Mouse (Mus musculus) spleen, postnatal 36 days (tissue): ENCODE measurements around the gene Tmem210.
"Not testable (repeated sequence)": the region's sequence is repeated elsewhere in the genome, so short reads cannot be mapped to it uniquely, and the experiment has no call there.

Source experiments
- DNase-seq, 2 experiments: peaks; one replicate each; pipeline ENCODE4 v3.0.0; 2022; ENCODE audit warnings: low spot score in 2 of 2, mixed read lengths in 1 of 2

Gene Tmem210

DNA sequence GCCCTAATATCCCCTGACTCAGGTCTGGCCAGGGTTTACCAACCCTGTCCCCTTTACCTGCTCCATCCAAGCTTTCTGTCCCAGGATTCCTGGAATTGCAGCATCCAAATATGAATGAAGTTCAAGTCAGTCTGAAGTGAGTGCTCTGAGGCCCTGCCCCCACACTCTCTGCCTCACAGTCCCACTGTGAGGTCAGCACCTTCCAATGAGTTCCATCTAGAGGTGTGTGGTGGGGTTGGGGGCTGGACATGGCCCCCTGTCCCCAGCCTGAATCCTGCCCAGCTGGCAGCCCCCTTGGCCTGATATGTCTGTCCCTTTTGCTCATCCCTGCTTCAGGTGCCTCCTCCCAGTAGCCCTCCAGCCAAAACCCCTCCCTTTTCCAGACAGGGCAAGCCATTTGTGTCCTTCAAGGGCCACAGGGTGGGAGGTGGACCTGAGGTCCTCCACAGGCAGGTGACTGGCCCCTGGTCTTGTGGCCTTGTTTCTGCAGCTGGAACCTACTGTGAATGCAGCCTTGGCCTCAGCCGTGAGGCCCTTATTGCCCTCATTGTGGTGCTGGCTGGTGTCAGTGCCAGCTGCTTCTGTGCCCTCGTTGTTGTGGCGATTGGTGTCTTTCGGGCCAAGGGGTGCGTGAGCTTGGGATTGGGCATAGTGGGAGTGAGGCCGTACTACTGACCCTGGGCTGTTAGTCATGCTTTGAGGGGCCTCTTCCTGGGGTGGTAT is at the start of gene Tmem210:
Tmem210 (plus strand) TSS at position 219 of the 723 bp plus-strand sequence.
- DNase-seq: no peak

DNA sequence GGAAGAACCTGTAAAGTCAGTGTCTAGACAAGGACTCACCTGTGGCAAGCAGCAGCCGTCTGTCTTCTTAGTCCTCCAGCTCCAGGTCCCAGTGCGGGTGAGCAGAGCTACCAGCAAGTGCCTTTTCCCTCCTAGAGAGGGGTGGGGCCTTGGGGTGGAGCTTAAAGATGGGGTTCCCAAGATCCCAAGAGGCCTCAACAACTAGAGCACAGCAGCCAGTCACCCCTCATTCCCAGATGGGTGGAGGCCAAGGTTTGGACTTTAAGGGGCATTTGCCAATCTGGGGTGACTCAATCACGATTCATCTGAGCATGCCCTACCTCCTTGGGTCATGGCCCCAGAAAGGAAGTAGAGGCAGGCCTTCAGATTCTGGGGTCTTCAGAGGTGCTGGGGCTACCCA is 48.2 kb upstream of the Tmem210 start:
- DNase-seq: no peak

DNA sequence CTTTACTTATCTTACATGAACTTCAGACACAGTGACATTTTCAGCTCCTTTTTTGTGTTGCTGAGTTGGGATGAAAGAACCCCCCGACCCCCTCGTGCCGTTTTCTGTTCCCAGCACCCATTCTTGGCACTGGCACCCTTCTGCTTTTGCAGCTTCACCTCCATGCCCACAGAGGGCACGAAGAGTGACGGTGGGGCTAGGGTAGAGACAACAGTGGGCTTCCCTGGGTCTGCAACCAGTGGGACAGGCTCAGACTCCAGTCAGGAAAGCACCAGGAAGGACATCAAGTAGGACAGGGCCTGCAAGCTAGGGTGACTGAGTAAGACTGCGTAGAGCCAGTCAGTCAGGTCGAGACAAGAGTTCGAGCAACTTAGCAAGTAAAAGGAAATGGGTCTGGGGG is 47.6 kb upstream of the Tmem210 start:
- no peak for DNase-seq

DNA sequence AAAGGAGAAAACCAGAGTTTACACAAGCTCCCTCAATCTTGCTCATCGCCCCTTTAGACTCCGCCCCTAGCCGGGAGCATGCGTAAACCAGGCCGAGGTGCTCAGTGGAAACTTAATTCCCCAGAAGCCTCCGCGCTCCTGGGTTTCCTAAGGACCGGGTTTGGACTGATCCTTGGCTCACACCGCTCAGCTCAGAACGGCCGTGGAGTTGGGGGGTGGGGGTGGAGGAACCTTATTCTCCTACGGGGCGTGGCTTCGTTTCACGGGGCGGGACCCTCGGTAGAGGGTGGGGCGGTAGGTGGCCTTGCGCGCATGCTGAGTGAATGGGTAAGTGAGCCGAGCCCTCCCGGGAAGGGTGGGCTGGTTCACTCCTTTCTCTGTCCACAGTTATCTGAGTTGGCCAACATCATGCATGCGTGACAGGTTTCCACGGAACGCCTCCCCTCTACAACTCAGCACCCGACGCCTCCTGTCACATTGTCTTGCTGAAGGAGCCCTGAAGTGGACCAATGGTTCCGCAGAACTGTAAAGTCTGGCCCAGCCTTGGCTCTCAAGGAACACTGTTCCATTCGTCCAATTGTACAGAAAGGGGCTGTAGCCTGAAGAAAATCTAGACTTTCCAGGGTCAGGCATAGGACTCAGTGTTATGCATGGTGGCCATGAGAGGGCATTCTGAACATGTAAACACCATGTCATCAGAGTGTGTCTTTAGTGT is 47.1 kb upstream of the Tmem210 start:
- peak; percentile 35 to 49 for DNase-seq

DNA sequence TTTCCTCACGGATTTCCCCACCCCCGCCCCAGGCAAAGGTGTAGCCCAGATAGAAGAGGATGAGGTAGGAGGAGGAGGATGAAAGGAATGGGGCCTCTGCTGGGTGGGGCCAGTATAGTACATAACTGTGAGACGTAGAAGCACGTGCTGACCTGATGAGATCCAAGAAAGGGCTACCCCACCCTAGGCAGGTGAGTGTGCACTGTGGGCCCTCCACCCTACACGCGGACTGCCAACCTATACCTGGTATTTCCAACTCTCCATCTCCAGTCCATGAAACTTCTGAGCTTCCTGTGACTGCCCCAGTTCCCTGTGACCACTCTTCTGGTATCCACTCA is 46.5 kb upstream of the Tmem210 start:
- no peak for DNase-seq

DNA sequence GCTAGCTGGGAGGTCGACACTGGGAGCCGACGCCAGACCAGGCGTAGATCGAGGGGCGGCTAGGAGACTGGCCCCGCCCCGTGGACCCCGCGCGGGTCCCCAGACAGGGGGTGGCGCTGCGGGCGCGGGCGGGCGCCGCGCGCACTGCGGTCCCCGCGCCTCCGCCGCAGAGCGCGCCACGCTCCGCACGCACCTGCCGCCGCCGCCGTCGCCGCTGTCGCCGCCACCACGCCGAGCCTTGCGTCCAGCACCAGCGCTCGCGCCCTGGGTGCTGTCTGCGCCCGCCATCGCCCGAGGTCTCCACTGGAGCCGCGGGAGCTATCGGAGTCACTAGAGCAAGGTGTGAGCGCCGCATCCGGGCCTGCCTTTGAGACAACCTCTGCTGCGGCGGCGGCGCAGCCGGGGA is 45.8 kb upstream of the Tmem210 start, which contains the start of the genes Rnf208 and Cysrt1:
Rnf208 (plus strand) TSS at position 155 of the 406 bp plus-strand sequence.
Cysrt1 (minus strand) TSS at position 352 of the 406 bp plus-strand sequence.
- no peak for DNase-seq

DNA sequence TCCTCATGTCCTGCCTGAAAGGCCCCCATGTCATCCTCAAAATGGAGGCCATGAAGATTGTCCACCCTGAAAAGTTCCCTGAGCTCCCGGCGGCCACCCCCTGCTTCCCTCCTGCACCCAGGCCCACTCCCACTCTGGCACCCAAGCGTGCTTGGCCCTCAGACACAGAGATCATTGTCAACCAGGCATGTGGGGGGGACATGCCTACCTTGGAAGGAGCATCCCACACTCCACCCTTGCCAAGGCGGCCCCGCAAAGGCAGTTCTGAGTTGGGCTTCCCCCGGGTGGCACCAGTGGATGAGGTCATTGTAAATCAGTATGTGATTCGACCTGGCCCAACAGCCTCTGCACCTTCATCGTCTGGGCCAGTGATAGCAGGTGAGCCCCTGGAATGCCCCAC is 44.6 kb upstream of the Tmem210 start:
- no peak for DNase-seq

DNA sequence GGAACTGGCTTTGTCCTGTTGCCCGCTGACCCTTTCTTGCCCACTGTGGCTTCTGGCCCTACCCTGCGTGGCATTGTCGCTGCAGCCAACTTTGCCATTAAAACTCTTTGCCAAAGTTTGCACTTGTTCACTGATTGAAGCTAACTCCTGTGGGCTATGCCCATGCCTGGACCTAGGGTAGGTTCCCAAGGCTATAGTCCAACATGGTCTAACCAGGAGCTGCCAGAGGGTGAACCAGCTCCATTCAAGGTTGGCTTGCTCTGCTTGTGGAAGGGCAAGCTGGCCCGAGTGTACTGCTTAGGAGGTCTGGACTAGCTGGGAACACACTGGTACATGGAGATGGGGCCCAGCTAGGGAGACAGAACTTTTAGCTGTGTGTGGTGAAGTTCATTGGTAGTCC is 43.8 kb upstream of the Tmem210 start:
- DNase-seq: no peak

DNA sequence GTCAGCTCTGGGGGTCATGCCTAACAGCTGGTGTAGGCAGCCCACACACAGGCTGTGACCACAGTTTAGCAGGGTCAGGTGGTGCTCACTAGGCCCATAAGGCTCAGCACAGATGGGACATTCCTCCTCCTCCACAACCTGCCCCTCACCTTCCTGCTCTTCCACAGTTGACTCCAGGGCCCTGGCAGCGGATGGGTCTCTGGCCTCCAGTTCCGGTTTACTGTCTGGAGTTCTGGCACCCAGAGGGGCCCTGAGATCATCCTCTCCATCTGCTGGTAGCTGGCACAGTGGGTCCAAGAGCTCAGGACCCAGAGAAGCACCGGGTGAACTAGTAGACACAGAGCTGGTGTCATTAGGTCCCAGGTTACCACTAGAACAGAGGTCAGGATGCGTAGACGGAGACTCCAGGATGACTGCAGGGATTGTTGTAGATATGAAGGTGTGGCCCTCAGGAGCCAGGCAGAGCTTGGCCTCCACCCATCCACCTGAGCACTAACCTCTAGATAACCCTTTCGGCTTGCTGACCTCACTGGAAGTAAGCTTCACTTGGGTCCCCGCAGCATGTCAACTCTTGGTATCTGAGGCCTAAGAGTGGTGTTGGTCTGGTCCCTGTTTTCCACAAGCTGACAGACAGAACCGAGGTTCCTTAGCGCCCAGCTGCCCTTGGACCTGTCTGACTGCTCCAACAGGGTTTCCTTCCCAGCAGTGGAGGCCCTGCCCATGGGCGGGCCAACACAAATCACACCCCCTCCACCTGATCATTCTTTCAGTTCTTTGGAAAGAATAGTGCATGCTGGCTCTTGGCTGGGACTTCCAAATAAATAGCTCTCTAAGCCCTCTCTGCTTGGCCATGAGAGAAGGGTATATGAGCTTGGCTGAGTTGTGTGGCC is 41.5 kb upstream of the Tmem210 start, which contains the start of gene AL732309.1:
AL732309.1 (minus strand) TSS at position 681 of the 890 bp plus-strand sequence.
- DNase-seq: no peak

DNA sequence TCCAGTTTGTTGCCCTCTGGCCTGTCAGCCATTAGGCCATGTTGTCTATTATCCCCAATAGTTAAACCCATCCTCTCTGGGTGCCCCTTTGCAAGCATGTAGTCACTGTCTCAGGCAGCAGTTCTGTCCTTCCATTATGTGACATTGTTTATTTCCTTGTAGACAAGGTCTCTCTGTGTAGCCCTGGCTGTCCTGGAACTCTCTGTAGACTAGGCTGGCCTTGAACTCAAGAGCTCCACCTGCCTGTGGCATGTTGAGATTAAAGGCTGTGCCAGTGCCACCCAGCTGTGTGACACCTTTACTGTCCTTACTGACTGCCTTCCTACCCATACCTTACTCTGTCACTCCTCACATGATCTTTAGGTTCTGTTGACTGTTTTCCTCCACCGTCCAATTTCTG is 35.6 kb upstream of the Tmem210 start:
- no peak for DNase-seq

DNA sequence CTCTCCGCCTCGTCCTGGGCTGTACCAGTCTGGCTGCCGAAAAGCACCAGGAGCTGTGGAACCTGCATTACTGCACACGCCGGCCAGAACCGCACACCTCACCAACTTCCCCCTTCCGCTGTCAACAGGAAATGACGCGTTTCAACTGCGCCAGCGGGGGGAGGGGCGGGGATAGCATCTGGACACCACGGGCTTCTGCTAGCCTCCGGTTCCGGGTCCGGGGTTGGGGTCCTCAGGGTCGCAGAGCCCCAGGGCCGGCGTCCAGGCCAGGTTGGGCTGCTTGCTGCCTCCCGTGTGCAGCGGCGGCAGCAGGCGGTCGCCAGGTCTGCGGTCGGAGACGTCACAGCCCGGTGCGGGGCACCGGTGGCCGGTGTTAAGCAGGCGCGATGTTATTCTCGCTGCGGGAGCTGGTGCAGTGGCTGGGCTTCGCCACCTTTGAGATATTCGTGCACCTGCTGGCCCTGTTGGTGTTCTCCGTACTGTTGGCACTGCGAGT is 32.6 kb upstream of the Tmem210 start, which contains the start of gene Tmem203:
Tmem203 (plus strand) TSS at position 156 of the 496 bp plus-strand sequence.
- DNase-seq: peak; percentile 82 to 85

DNA sequence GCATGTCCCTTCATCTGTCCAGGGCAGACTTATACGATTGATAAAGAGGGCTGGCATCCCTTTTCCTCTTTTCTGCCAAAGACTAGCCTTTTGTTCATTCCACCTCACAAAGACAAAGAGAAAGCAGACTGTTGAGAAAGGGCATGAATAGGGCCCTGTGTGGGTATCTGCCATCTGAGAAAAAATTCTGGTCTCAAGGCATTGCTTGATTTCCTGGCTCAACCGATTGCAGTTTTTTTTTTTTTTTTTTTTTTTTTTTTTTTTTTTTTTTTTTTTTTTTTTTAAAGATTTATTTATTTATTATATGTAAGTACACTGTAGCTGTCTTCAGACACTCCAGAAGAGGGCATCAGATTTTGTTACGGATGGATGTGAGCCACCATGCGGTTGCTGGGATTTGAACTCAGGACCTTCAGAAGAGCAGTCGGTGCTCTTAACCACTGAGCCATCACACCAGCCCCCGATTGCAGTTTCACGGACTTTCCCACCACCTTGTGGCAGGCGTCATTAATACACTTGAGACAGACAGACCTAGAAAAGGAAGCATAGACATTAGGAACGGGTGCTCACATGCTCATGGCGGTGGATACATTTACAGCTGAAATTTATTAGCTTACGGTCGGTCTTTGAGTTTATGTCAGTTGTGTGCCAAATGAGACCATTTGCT is 31.4 kb upstream of the Tmem210 start:
- DNase-seq: peak; percentile 66 to 73

DNA sequence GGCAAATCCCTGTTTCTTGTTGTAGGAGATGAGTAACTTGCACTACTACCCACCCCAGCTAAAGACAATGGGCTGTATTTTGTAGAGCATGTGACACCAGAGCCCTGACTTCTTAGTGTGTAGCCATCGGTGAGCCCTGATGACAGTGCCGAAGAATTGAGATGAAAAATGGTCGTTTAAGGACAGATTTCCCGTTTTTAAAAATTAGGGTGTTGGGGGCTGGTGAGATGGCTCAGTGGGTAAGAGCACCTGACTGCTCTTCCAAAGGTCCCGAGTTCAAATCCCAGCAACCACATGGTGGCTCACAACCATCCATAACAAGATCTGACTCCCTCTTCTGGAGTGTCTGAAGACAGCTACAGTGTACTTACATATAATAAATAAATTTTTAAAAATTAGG is 30.7 kb upstream of the Tmem210 start:
- DNase-seq: not testable (repeated sequence)

DNA sequence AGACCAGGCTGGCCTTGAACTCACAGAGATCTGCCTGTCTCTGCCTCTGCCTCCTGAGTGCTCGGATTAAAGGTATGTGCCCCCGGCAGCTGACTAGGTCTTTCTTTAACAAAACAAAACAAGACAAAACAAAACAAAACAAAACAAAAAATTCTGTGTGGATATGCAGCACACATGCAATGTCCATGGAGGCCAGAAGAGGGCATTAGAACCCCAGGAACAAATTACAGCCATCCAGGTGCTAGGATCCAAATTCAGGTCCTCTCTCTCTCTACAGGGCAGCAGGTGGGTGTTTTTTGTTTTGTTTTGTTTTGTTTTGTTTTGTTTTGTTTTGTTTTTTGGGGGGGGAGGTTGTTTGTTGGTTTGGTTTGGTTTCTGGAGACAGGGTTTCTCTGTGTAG is 29.1 kb upstream of the Tmem210 start:
- no peak for DNase-seq

DNA sequence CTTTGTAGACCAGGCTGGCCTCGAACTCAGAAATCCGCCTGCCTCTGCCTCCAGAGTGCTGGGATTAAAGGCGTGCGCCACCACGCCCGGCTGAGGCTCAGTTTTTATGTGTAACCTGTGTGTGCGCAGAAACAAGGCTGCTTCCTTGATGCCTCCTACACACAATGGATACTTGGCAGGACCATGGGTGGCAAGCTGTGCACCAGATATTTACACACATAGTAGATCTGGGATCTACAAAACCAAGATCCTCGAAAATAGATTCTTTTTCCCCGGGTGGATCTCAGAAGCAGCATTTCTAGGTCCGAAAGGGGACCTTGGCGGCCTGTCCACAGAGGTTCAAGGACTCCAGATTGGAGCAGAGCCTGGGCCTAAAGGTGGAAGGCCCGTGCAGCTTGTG is 26.1 kb upstream of the Tmem210 start:
- no peak for DNase-seq

DNA sequence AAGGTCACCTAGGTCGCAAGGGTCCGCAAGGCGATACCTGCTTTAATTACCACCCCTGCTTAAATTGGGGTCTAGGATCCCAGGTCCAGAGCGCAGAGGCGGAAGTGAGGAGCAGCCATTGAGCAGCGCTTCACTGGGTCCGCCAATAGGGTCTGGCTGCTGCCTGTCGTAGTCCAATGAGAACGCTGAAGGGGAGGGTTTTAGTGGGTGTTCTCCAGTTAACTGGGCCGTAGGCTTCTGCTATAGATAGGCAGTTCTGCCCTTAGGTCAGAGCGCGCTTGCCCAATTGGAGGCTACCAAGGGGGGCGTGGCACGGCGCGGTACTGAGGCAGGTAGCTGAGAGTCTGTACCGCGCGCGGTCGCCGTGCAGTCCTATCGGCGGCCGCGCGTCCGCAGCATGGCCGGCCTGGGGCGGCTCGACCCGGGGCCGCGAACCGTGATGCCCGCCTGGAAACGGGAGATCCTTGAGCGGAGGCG is 25.6 kb upstream of the Tmem210 start, which contains the start of gene Tprn:
Tprn (plus strand) TSS at position 328 of the 477 bp plus-strand sequence.
- peak; percentile 97 to 98 for DNase-seq

DNA sequence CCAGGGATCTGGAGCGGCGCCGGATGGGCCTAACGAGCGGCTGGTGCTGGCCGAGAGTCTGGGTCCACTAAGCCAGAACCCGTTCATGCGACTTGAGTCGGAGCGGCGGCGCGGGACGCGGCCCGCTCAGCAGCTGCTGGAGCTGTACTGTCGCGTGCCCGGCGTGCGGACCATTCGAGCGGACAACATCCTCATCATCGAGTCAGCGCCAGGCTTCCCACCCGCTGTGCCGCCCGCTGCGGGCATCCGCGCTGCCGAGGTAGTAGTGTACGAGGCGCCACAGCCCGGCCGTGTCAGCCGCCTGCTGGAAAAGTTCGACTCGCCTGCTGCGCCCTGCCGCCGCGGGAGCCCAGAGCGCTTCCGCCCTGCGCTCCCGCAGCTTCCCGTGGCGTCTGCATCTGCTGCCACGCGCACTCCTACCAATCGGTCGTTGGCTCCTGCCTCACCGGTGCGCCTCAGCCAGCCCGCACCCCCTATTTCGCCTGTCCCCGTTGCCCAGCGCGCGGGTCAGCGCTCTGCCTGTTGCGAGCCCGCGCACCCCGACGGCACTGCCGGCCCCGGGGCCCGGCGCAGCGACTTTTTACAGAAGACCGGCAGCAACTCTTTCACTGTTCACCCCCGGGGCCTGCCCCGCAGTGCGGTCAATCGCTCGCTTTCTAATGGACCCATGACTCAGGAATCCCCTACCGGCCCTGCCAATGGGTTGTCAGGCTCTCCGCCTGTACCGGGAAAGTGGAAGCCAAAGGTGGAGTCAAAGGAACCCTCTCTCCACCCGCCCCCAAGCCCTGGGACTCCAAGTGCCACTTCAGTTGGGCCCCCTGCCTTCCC is 24.9 kb upstream of the Tmem210 start:
- peak; percentile 30 to 33 for DNase-seq

DNA sequence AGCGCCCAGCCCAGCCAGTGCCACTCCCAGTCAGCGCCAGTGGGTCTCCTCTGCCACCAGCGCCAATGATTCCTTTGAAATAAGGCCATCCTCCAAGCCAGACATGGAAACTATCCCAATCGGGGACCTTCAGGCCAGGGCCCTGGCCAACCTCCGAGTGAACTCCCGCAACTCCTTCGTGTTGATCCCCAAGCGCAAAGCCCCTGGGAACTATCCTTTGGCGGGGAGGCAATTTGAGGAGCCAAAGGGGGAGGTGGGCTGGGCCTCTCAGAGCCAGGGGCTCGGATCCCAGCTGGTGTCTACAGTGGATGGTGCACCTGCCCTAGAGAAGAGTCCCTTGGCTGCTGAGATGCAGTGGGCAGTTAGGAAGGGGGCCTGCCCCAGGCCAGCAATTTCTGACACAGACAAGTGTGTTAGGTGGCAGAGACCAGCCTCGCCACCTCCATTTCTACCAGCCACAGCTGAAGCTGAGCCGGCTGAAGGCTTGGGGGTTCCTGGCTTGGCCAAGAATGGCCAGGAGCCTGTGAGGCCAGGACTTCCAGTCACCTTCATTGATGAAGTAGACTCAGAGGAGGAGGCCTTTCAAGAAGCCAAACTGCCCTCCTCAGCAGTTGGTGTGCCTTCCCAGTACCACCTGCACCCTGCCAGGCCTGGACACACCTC is 24.2 kb upstream of the Tmem210 start:
- no peak for DNase-seq

DNA sequence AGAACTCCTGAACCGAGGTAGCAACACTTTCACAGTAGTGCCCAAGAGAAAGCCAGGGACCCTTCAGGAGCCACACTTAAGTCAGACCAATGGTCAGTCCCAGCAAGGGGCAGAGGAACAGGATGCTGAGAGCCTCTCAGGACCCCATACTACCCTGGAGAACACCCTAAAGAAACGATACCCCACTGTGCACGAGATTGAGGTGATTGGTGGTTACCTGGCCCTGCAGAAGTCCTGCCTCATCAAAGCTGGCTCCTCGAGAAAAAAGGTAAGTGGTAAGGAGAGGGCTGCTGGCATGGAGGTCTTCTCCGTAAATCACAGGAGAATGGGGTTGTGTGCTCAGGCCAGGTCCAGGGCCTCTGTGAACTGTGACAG is 23.7 kb upstream of the Tmem210 start:
- DNase-seq: no peak

DNA sequence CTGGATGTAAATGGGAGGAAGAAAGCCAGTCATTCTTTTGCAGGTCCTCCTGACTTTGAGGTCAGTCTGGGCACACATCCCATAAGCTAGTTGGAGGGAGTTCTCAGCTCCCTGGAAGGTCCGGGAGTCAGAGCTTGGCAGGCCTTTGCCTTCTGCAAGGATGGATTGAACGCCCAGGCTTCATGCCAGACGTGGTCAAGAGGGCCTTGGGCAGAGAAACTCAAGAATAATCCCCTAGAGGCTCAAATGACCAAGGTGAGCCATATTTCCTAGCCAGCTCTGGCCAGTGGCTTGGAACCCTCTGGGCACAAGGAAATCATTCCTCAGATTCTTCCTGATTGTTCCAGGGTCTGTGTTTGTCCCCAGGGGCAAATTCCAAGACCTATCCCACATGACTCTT is 23.1 kb upstream of the Tmem210 start:
- DNase-seq: no peak
